Comparison of ENCODE assay signal across 26 mouse cellular contexts in the genomic region with DNA sequence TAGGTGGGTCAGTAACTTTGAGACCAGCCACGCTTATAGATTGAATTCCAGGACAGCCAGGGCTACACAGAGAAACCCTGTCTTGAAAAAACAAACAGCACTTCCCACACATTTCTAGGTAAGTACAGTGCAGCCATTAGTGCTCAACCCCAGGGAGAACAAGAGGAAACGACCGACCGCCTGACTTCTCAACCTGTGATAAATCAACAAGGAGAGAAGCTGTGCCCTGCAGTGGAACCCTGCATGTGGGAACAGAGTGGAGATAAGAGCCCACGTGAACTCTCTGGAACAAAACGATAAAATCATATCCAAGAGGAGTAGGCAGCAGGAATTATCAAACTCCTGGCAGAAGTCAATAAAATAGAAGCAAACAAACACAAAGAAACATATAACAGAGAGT. TPM values are rescaled to one million over a fixed set of nuclear protein-coding genes. Genes with fewer than 3 reads are reported as not detected.
A peak's percentile ranks its signal among the peaks of the same experiment; 100 is the strongest.
DNase-seq lines count a peak whose midpoint lies in the region; ATAC-seq and TF ChIP-seq lines count a peak whose summit lies in the region.
"Had no signal": no experiment of that assay in that cellular context is flagged by ENCODE, and none has a peak within 500 bp of the region (broad histone marks: within the 10 kb centered on the region; RNA-seq: fewer than 3 reads in every experiment).

No protein-coding gene starts in this region.

- H3K36me3 ChIP-seq in kidney, embryonic 16.5 days (ENCODE audit: insufficient read depth, low read length), result no peaks in the 10 kb centered on the region
- H3K36me3 ChIP-seq in midbrain, embryonic 11.5 days (ENCODE audit: control insufficient read depth, insufficient read depth, low read length), result no peaks in the 10 kb centered on the region
- no peaks in the 10 kb centered on the region for H3K36me3 ChIP-seq in midbrain, postnatal 0 days (ENCODE audit: insufficient read depth, low read length)
- H3K36me3 ChIP-seq in stomach, postnatal 0 days (ENCODE audit: control insufficient read depth, insufficient read depth, low read length), result no peaks in the 10 kb centered on the region
- H3K36me3 ChIP-seq in forebrain, embryonic 12.5 days (replicated peaks), result no peaks in the 10 kb centered on the region
- H3K36me3 ChIP-seq: embryonic facial prominence, embryonic 13.5 days; G1E; hindbrain, embryonic 13.5 days had no signal

- no peaks in the 10 kb centered on the region for H3K9me3 ChIP-seq in kidney, embryonic 16.5 days (ENCODE audit: low read length)
- H3K9me3 ChIP-seq in midbrain, embryonic 11.5 days (ENCODE audit: control insufficient read depth, low read length), result no peaks in the 10 kb centered on the region
- H3K9me3 ChIP-seq in midbrain, postnatal 0 days (ENCODE audit: low read length), result 0 out of 2 replicates have a peak, but pooled peaks cover 3% of the 10 kb centered on the region
- H3K9me3 ChIP-seq in stomach, postnatal 0 days (ENCODE audit: control insufficient read depth, low read length), result no peaks in the 10 kb centered on the region
- H3K9me3 ChIP-seq in forebrain, embryonic 12.5 days, result no peaks in the 10 kb centered on the region
- H3K9me3 ChIP-seq: embryonic facial prominence, embryonic 13.5 days; hindbrain, embryonic 13.5 days had no signal

- TF ChIP-seq CTCF in midbrain, postnatal 0 days (IDR thresholded peaks at IDR 0.05), result no peak
- no peak for TF ChIP-seq CTCF in stomach, postnatal 0 days (IDR thresholded peaks at IDR 0.05; ENCODE audit: low read depth)

- ATAC-seq in kidney, embryonic 16.5 days (ENCODE audit: low FRiP score, low TSS enrichment), result no peak
- ATAC-seq in midbrain, embryonic 11.5 days (ENCODE audit: low FRiP score), result no peak
- no peak for ATAC-seq in midbrain, postnatal 0 days (ENCODE audit: low FRiP score)
- peak; percentile 54; the same call in 1 of the 2 replicates for ATAC-seq in stomach, postnatal 0 days (ENCODE audit: low FRiP score, low TSS enrichment)
- no peak for ATAC-seq in forebrain, embryonic 12.5 days (ENCODE audit: low FRiP score)
- ATAC-seq: activated CD4-positive, CD25-positive, alpha-beta regulatory T cell, adult 4 months; CD4-positive, CD25-positive, alpha-beta regulatory T cell, adult 4 months; forebrain, embryonic 14.5 days had no signal

- peak overlapping the region; percentile 58; the same call in 1 of the 2 replicates for H3K27ac ChIP-seq in kidney, embryonic 16.5 days (ENCODE audit: low read length)
- no peak overlapping the region for H3K27ac ChIP-seq in midbrain, embryonic 11.5 days (ENCODE audit: low read depth, low read length)
- H3K27ac ChIP-seq in midbrain, postnatal 0 days (ENCODE audit: low read depth, low read length), result no peak overlapping the region
- H3K27ac ChIP-seq in stomach, postnatal 0 days (replicated peaks), result no peak overlapping the region
- H3K27ac ChIP-seq in forebrain, embryonic 12.5 days, result no peak overlapping the region
- H3K27ac ChIP-seq: embryonic facial prominence, embryonic 13.5 days; gastrocnemius, adult 2 months; hindbrain, embryonic 13.5 days had no signal

- no peak overlapping the region for H3K4me2 ChIP-seq in kidney, embryonic 16.5 days (replicated peaks; ENCODE audit: low read depth, low read length)
- H3K4me2 ChIP-seq in midbrain, embryonic 11.5 days, result no peak overlapping the region
- no peak overlapping the region for H3K4me2 ChIP-seq in midbrain, postnatal 0 days (ENCODE audit: low read depth, low read length, poor library complexity, severe bottlenecking)
- no peak overlapping the region for H3K4me2 ChIP-seq in stomach, postnatal 0 days (replicated peaks; ENCODE audit: low read depth)
- no peak overlapping the region for H3K4me2 ChIP-seq in forebrain, embryonic 12.5 days
- H3K4me2 ChIP-seq: embryonic facial prominence, embryonic 13.5 days; hindbrain, embryonic 13.5 days had no signal

- H3K27me3 ChIP-seq in kidney, embryonic 16.5 days (ENCODE audit: insufficient read depth, low read length), result no peaks in the 10 kb centered on the region
- no peaks in the 10 kb centered on the region for H3K27me3 ChIP-seq in midbrain, embryonic 11.5 days (ENCODE audit: control insufficient read depth, insufficient read depth, low read length)
- H3K27me3 ChIP-seq in midbrain, postnatal 0 days (ENCODE audit: insufficient read depth, low read length), result no peaks in the 10 kb centered on the region
- H3K27me3 ChIP-seq in stomach, postnatal 0 days (ENCODE audit: control insufficient read depth, insufficient read depth, low read length), result no peaks in the 10 kb centered on the region
- H3K27me3 ChIP-seq in forebrain, embryonic 12.5 days, result no peaks in the 10 kb centered on the region
- H3K27me3 ChIP-seq: embryonic facial prominence, embryonic 13.5 days; hindbrain, embryonic 13.5 days had no signal

- H3K9ac ChIP-seq in kidney, embryonic 16.5 days (replicated peaks; ENCODE audit: low read length), result no peak overlapping the region
- no peak overlapping the region for H3K9ac ChIP-seq in midbrain, embryonic 11.5 days (ENCODE audit: low read length)
- no peak overlapping the region for H3K9ac ChIP-seq in midbrain, postnatal 0 days (replicated peaks; ENCODE audit: low read length, poor library complexity, severe bottlenecking)
- H3K9ac ChIP-seq in stomach, postnatal 0 days (ENCODE audit: low read length), result no peak overlapping the region
- no peak overlapping the region for H3K9ac ChIP-seq in forebrain, embryonic 12.5 days
- H3K9ac ChIP-seq: embryonic facial prominence, embryonic 13.5 days; hindbrain, embryonic 13.5 days had no signal

- intact Hi-C loops in heart, postnatal 14 days (cut with DNase I), result no loop called here

- TF ChIP-seq EP300 in stomach, postnatal 0 days (optimal IDR thresholded peaks at IDR 0.05), result no peak

- no peak overlapping the region for H3K4me3 ChIP-seq in kidney, embryonic 16.5 days (ENCODE audit: low read length)
- H3K4me3 ChIP-seq in midbrain, embryonic 11.5 days (ENCODE audit: low read depth, low read length), result no peak overlapping the region
- no peak overlapping the region for H3K4me3 ChIP-seq in midbrain, postnatal 0 days (ENCODE audit: low read depth, low read length)
- no peak overlapping the region for H3K4me3 ChIP-seq in stomach, postnatal 0 days (ENCODE audit: low read depth, low read length)
- no peak overlapping the region for H3K4me3 ChIP-seq in forebrain, embryonic 12.5 days (replicated peaks)
- H3K4me3 ChIP-seq: embryonic facial prominence, embryonic 13.5 days; gastrocnemius, adult 2 months; hindbrain, embryonic 13.5 days had no signal

- WGBS in kidney, embryonic 16.5 days, result 5% methylated on average over 6 of the region's 6 CpGs
- 69% methylated on average over 6 of the region's 6 CpGs for WGBS in midbrain, embryonic 11.5 days
- WGBS in midbrain, postnatal 0 days, result 67% methylated on average over 6 of the region's 6 CpGs
- WGBS in stomach, postnatal 0 days, result 29% methylated on average over 6 of the region's 6 CpGs
- 78% methylated on average over 6 of the region's 6 CpGs for WGBS in forebrain, embryonic 12.5 days

- H3K4me1 ChIP-seq in kidney, embryonic 16.5 days (ENCODE audit: insufficient read depth, low read length), result peaks cover 18% of the 10 kb centered on the region
- peaks cover 5% of the 10 kb centered on the region; the same call in 1 of the 2 replicates for H3K4me1 ChIP-seq in midbrain, embryonic 11.5 days (ENCODE audit: control insufficient read depth, insufficient read depth, low read length)
- 0 out of 2 replicates have a peak, but pooled peaks cover 2% of the 10 kb centered on the region for H3K4me1 ChIP-seq in midbrain, postnatal 0 days (ENCODE audit: insufficient read depth, low read length)
- no peaks in the 10 kb centered on the region for H3K4me1 ChIP-seq in stomach, postnatal 0 days (replicated peaks; ENCODE audit: control insufficient read depth, insufficient read depth)
- peaks cover 7% of the 10 kb centered on the region for H3K4me1 ChIP-seq in forebrain, embryonic 12.5 days

- DNase-seq in heart, adult 11 months, result peak; percentile 36
- no peak for DNase-seq in heart, postnatal 14 days
- no peak for DNase-seq in kidney, postnatal 4 days
- peak; percentile 39 for DNase-seq in midbrain, embryonic 11.5 days (ENCODE audit: low spot score, missing footprints)
- no peak for DNase-seq in midbrain, postnatal 0 days (ENCODE audit: low spot score)
- peak; percentile 44 for DNase-seq in stomach, postnatal 0 days (ENCODE audit: low spot score)
- DNase-seq: adrenal gland, postnatal 14 days; B cell, adult 2 months; cerebellum, adult 11-12 months; cerebellum, adult 9-10 months; cerebellum, postnatal 25 days; gastrocnemius, adult 2 months; gastrocnemius, postnatal 25 days; heart, postnatal 10 days had no signal

RNA-seq across cellular contexts. Expression of a gene that starts 4.7 kb away (rescaled TPM):
- total RNA-seq in heart, postnatal 14 days (2021), result under 1 TPM in 1 of 2 experiments, not detected in 1; 0.12 TPM
- polyA plus RNA-seq in kidney, embryonic 16.5 days (2015; fragmentation: Nextera tagmentation; extraction: Ambion mirVana), result 0.06 and 0.30 TPM in 2 replicates
- polyA plus RNA-seq in midbrain, embryonic 11.5 days (2014; fragmentation: Nextera tagmentation; extraction: Ambion mirVana), result 0.08 TPM in 1 of 2 replicates, not detected in the other
- 0.09 and 0.77 TPM in 2 replicates for total RNA-seq in midbrain, postnatal 0 days (2014; rRNA removed)
- polyA plus RNA-seq in midbrain, postnatal 0 days (2015; fragmentation: Nextera tagmentation; extraction: Ambion mirVana), result 0.09 and 0.25 TPM in 2 replicates
- polyA plus RNA-seq in stomach, postnatal 0 days (2015; fragmentation: Nextera tagmentation; extraction: Ambion mirVana), result 0.07 and 0.18 TPM in 2 replicates
- 0.08 TPM in 1 of 2 replicates, not detected in the other for polyA plus RNA-seq in forebrain, embryonic 12.5 days (2016; fragmentation: Nextera tagmentation; extraction: Ambion mirVana)
- total RNA-seq: gastrocnemius, adult 2 months; gastrocnemius, postnatal 25 days; heart, postnatal 10 days had no signal
- polyA plus RNA-seq: embryonic facial prominence, embryonic 13.5 days; forebrain, embryonic 14.5 days; G1E; heart, embryonic 14.5 days; hindbrain, embryonic 13.5 days had no signal

RNA-seq across cellular contexts. Expression of a gene that starts 32.4 kb away (rescaled TPM):
- not detected for total RNA-seq in heart, postnatal 14 days (2021)
- not detected in 2 replicates for polyA plus RNA-seq in kidney, embryonic 16.5 days (2015; fragmentation: Nextera tagmentation; extraction: Ambion mirVana)
- polyA plus RNA-seq in midbrain, embryonic 11.5 days (2014; fragmentation: Nextera tagmentation; extraction: Ambion mirVana), result not detected in 2 replicates
- total RNA-seq in midbrain, postnatal 0 days (2014; rRNA removed), result not detected in 2 replicates
- polyA plus RNA-seq in midbrain, postnatal 0 days (2015; fragmentation: Nextera tagmentation; extraction: Ambion mirVana), result not detected in 2 replicates
- not detected in 2 replicates for polyA plus RNA-seq in stomach, postnatal 0 days (2015; fragmentation: Nextera tagmentation; extraction: Ambion mirVana)
- polyA plus RNA-seq in forebrain, embryonic 12.5 days (2016; fragmentation: Nextera tagmentation; extraction: Ambion mirVana), result not detected in 2 replicates
- total RNA-seq: adrenal gland, adult 18-20 months; adrenal gland, postnatal 14 days; G1E; gastrocnemius, adult 2 months; gastrocnemius, postnatal 25 days; granulocyte monocyte progenitor cell, adult 5-6 weeks; heart, postnatal 10 days had no signal
- polyA plus RNA-seq: activated CD4-positive, CD25-positive, alpha-beta regulatory T cell, adult 4 months; CD4-positive, CD25-positive, alpha-beta regulatory T cell, adult 4 months; cortical plate, adult 2 months; embryonic facial prominence, embryonic 13.5 days; forebrain, embryonic 14.5 days; G1E; heart, embryonic 14.5 days; hindbrain, embryonic 13.5 days had no signal

RNA-seq across cellular contexts. Expression of a gene that starts 32.4 kb away (rescaled TPM):
- under 1 TPM in 1 of 2 experiments, not detected in 1; 0.17 TPM for total RNA-seq in heart, postnatal 14 days (2021)
- 0.36 TPM in 1 of 2 replicates, not detected in the other for polyA plus RNA-seq in kidney, embryonic 16.5 days (2015; fragmentation: Nextera tagmentation; extraction: Ambion mirVana)
- polyA plus RNA-seq in midbrain, embryonic 11.5 days (2014; fragmentation: Nextera tagmentation; extraction: Ambion mirVana), result not detected in 2 replicates
- not detected in 2 replicates for total RNA-seq in midbrain, postnatal 0 days (2014; rRNA removed)
- not detected in 2 replicates for polyA plus RNA-seq in midbrain, postnatal 0 days (2015; fragmentation: Nextera tagmentation; extraction: Ambion mirVana)
- 0.16 and 0.19 TPM in 2 replicates for polyA plus RNA-seq in stomach, postnatal 0 days (2015; fragmentation: Nextera tagmentation; extraction: Ambion mirVana)
- not detected in 2 replicates for polyA plus RNA-seq in forebrain, embryonic 12.5 days (2016; fragmentation: Nextera tagmentation; extraction: Ambion mirVana)
- total RNA-seq: adrenal gland, postnatal 14 days; gastrocnemius, adult 2 months; gastrocnemius, postnatal 25 days; granulocyte monocyte progenitor cell, adult 5-6 weeks; heart, postnatal 10 days had no signal
- polyA plus RNA-seq: activated CD4-positive, CD25-positive, alpha-beta regulatory T cell, adult 4 months; CD4-positive, CD25-positive, alpha-beta regulatory T cell, adult 4 months; cortical plate, adult 2 months; embryonic facial prominence, embryonic 13.5 days; forebrain, embryonic 14.5 days; G1E; heart, embryonic 14.5 days; hindbrain, embryonic 13.5 days had no signal

Comparison
In these comparisons a context has a peak if more than half of its experiments do, and no peak if none do; other contexts are left out.
1. DNase-seq: peak in heart, adult 11 months (single experiment), midbrain, embryonic 11.5 days (single experiment) and stomach, postnatal 0 days (single experiment); none in heart, postnatal 14 days (0 of 2), kidney, postnatal 4 days (0 of 2) and midbrain, postnatal 0 days (single experiment).